Mouse (Mus musculus) small intestine, adult 2 months (tissue): ENCODE measurements around the gene Tulp2.

Source experiments
- CTCF ChIP-seq: fragments of 200-500 bp; IDR thresholded peaks from 2 replicates; pipeline ENCODE4 v1.5.1; 2012; ENCODE audit warnings: low read depth, mild to moderate bottlenecking, control low read depth, inconsistent platforms, low read length, moderate library complexity, mixed read lengths; ENCODE audit not compliant: insufficient replicate concordance, insufficient read length; ENCODE audit errors: extremely low read depth
- POLR2A ChIP-seq: fragments of 200-500 bp; IDR thresholded peaks from 2 replicates; pipeline ENCODE4 v1.6.1; 2012; ENCODE audit warnings: low read depth, mild to moderate bottlenecking, control low read depth, inconsistent platforms, low read length, moderate library complexity

- TF ChIP-seq CTCF (no peak), POLR2A (no peak)
Measured at GRCm38 (mm10) chr7:45522957-45523676, 41.4 kb downstream of the Tulp2 start.
